Mouse (Mus musculus): ENCODE measurements at regions not wholly inside any gene's neighbourhood (a gene's known extent, or its start where the extent isn't known, plus 50 kb on each side); places are given as distances from the start of the nearest gene placed in this dataset.

DNA sequence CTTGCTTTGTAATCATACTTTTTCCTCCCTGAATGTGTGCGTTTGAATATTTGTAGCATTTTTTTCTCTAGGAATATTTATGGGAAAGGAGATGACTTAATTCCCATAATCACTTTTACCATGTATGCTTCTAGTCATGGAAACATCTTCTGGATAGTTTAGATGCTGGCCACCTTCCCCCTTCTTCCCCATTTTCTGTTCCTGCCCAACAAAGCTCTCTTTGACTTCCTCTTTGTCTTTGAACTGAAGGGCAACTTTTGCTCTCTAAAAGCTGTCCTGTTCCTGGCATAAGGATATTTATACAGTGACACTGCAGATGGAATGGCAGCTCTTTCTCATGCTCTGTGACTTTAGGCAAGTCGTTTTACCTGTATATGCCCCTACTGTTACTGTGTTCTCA, 370.2 kb upstream of the Pkn2 start:
- H3K27me3 ChIP-seq (ENCODE audit: low read depth, poor library complexity, severe bottlenecking) = no peaks in the 10 kb centered on the region
- WGBS = 88% methylated on average over 2 of the region's 2 CpGs

DNA sequence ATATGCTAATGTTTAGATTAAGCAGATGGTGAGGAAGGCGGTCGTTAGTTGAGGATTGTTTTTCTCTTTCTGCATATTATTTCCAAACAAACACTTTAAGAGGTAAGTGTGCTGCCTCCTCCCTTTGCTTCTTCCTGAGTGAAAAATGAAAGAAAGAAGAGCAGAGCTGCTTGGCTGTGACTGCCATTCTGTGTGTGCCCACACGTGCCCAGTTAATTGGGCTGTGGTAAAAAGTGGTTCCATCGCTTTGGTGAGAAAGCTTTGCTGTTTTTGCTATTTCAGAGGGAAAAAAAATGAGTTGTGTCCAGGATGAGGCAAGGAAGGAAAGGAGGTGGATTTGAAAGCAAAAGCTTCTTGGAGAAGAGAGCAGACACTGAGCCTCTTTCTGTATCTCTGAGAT, 360.9 kb upstream of the Pkn2 start:
- Histone ChIP-seq H3K36me3 (no peaks in the 10 kb centered on the region), H3K4me1 (no peaks in the 10 kb centered on the region), H3K4me3 (no peak overlapping the region), H3K27ac (no peak overlapping the region), H3K27me3 (ENCODE audit: low read depth, poor library complexity, severe bottlenecking) (no peaks in the 10 kb centered on the region), H3K9me3 (replicated peaks) (no peaks in the 10 kb centered on the region)
- DNase-seq (ENCODE audit: low spot score) = no peak
- WGBS = 70% methylated on average over 4 of the region's 4 CpGs

More for the DNA sequence above, 370.2 kb upstream of the Pkn2 start:
- Histone ChIP-seq H3K4me3 (no peak overlapping the region), H3K9me3 (replicated peaks) (no peaks in the 10 kb centered on the region), H3K4me1 (no peaks in the 10 kb centered on the region), H3K36me3 (no peaks in the 10 kb centered on the region), H3K27ac (no peak overlapping the region)
- no peak for DNase-seq (ENCODE audit: low spot score)

DNA sequence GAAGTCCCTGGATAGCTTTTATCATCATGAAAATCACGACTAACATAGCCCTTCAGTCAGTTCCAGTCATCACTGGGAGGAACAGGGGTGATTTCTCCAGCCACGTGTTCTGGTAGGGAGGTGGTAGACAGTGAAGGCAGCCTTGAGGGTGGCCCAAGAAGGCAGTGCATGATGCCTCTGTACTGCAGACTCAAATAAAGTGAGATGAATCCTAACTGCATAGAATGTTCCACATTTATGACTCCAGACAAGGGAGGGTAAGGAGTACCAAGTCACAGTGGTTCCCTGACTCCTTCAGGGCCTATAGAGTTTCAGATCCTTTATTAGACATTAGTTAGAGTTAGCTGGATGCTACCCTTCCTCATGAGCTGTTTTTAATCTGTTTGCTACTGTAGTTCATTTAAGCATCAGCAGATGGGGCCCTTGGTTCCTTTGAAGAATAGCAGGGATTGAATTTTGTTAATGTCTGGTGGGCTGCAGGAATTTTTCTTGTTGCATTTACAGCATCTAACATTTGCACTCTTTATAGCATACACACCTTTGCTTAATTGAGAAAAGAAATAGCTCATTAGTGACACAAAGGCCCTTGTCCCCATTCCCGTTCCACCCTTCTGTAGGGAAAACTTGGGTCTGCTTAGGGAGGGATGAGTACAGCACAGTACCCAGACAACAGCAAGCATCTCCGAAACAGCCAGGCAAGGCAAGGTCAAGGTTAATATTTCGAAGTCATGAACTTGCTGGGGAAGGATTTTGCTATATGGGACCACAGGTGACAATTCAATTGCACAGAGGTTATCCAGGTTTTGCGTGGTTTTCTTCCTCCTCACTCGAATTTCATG, 359.0 kb upstream of the Pkn2 start:
- Histone ChIP-seq H3K27me3 (ENCODE audit: low read depth, poor library complexity, severe bottlenecking) (no peaks in the 10 kb centered on the region), H3K9me3 (replicated peaks) (no peaks in the 10 kb centered on the region), H3K36me3 (no peaks in the 10 kb centered on the region), H3K4me1 (no peaks in the 10 kb centered on the region), H3K4me3 (no peak overlapping the region), H3K27ac (no peak overlapping the region)
- 73% methylated on average over 7 of the region's 7 CpGs for WGBS
- no peak for DNase-seq (ENCODE audit: low spot score)

DNA sequence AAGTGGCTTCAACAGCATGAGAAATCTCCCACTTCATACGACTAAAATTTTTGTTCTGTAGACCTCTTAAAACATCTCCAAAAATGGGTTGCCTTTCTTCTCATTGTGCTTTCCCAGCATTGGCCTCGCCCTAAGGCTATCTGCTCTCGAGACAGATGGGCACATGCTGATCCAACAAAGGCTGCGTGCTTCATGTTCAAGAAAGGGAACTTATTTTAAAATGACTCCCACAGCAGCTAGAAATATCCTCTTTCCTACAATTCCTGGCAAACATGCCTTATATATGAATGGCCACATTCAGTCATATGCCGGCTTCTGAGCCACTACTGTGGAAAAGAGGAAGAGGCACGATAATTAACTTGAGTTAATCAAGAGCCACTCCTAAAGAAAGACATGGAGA, 356.7 kb upstream of the Pkn2 start:
- Histone ChIP-seq H3K9me3 (replicated peaks) (no peaks in the 10 kb centered on the region), H3K36me3 (no peaks in the 10 kb centered on the region), H3K4me1 (no peaks in the 10 kb centered on the region), H3K4me3 (no peak overlapping the region), H3K27me3 (ENCODE audit: low read depth, poor library complexity, severe bottlenecking) (no peaks in the 10 kb centered on the region), H3K27ac (no peak overlapping the region)
- 90% methylated on average over 6 of the region's 6 CpGs for WGBS
- DNase-seq (ENCODE audit: low spot score) = no peak

DNA sequence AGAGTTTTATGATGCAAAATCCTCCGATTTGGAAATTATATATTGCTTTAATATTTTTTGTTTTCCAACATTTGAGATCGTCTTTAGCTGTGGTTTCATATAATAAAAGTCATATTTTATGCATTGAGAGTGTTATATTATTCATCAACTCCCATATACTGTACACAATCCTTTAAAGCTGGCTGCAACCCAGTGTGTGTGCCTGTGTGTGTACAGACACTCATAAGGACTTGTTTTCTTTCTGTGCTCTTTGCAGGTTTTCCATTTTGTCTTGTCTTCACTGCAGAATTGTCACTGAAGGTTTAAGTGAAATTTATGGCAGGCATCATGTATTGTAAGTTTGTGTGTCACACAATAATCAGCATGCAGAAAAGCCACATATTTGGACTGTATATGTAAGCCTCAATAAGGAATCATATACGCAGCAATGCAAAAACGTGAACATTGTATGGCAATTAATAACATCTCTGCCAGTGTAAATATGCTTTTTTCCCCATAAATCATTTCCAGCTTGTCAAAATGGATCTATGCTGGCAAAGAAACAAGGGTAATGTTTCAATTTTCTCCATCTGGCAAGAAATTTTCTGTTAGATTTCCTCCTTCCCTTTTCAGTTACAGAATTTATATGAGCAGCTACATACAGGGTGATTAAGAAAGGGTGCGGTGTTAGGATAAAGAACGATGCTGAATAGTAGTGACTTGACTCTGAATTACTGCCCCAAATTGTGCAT, 342.4 kb upstream of the Pkn2 start:
- Histone ChIP-seq H3K4me3 (no peak overlapping the region), H3K36me3 (no peaks in the 10 kb centered on the region), H3K4me1 (peaks cover 6% of the 10 kb centered on the region; the same call in 1 of the 2 replicates), H3K9me3 (replicated peaks) (no peaks in the 10 kb centered on the region), H3K27ac (no peak overlapping the region), H3K27me3 (ENCODE audit: low read depth, poor library complexity, severe bottlenecking) (no peaks in the 10 kb centered on the region)
- DNase-seq (ENCODE audit: low spot score) = no peak
- WGBS = 90% methylated on average over 6 of the region's 6 CpGs

DNA sequence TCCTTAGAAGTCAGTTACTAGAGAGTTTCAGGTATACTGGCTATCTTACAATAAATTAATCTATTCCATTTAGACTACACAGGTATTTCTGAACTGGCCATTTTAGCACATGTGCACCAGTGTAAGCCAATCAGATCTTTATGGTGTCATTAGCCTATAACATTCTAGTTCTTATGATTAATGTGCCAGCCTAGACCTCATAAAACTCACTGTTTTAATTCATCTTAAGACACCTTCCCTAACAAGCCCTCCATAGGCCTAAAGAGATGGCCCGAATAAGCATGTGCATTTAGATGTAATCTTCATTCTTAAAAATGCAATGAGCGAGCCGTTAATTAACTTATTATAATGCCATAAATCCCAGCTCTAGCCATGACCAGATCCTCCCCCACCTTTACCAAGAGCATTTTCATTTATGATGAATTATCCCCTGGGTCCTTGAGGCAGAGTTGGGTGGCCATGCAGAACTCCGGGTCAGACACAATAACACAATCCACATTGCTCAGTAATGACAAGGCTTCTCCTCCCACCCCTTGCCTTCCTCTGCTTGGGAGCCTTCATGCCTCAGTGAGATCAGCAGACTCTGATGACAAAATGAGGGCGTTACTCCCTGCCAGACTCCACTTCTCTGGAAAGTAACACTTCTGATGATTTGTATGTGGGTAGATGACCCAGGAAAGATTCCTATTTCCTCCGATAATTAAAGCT, 311.6 kb upstream of the Pkn2 start:
- no peaks in the 10 kb centered on the region for H3K36me3 ChIP-seq
- 0 out of 2 replicates have a peak, but pooled peaks cover 3% of the 10 kb centered on the region for H3K4me1 ChIP-seq
- H3K9me3 ChIP-seq (replicated peaks) = no peaks in the 10 kb centered on the region
- no peak overlapping the region for H3K27ac ChIP-seq
- no peaks in the 10 kb centered on the region for H3K27me3 ChIP-seq (ENCODE audit: low read depth, poor library complexity, severe bottlenecking)
- no peak for DNase-seq (ENCODE audit: low spot score)
- WGBS = 83% methylated on average over 6 of the region's 6 CpGs
- H3K4me3 ChIP-seq = no peak overlapping the region

DNA sequence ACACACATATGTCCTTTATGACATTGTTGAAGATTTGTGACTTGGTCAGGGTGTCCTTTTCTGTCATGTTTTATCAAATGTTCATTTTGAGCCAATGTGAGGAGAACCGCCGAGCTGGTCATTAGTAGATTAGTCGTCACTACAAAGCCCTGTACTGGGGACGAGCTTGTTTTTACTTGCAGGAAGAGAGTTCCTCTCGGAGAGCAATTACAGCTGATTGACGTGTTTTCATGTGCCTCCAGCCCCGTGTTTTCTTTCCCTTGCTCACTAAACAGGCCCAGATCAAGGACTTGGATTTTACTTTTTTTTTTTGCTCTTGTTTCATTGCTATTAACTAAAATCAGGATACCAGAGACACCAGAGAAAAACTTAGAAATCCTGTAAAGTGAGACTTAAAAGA, 307.1 kb upstream of the Pkn2 start:
- H3K9me3 ChIP-seq (replicated peaks) = no peaks in the 10 kb centered on the region
- H3K27me3 ChIP-seq (ENCODE audit: low read depth, poor library complexity, severe bottlenecking) = no peaks in the 10 kb centered on the region

DNA sequence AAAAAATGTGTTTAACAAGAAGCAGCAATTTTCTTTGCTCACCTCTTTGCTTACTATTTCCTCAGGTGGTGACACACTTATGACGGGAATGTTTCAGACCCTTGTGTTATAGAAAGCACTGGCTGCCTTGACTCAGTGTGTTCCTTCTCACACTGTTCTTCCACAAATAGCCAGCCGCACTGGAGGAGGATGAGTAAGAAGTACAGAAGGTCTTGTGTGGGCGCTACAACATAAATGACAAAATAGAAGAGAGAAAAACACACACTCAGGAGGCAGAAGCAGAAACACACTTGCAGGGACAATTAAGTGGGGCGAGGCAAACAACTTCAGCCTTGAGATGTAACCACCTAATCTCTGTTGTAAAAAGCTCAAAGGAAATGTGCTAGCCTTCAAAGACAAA, 292.2 kb upstream of the Pkn2 start:
- H3K27ac ChIP-seq = no peak overlapping the region
- no peaks in the 10 kb centered on the region for H3K36me3 ChIP-seq
- no peaks in the 10 kb centered on the region for H3K27me3 ChIP-seq (ENCODE audit: low read depth, poor library complexity, severe bottlenecking)
- 66% methylated on average over 4 of the region's 4 CpGs for WGBS
- no peak for DNase-seq (ENCODE audit: low spot score)
- H3K9me3 ChIP-seq (replicated peaks) = no peaks in the 10 kb centered on the region
- H3K4me1 ChIP-seq = no peaks in the 10 kb centered on the region
- H3K4me3 ChIP-seq = no peak overlapping the region

More for the DNA sequence above, 307.1 kb upstream of the Pkn2 start:
- H3K27ac ChIP-seq = no peak overlapping the region
- H3K4me1 ChIP-seq = 0 out of 2 replicates have a peak, but pooled peaks cover 3% of the 10 kb centered on the region
- no peaks in the 10 kb centered on the region for H3K36me3 ChIP-seq
- no peak overlapping the region for H3K4me3 ChIP-seq
- 25% methylated on average over 7 of the region's 7 CpGs for WGBS
- no peak for DNase-seq (ENCODE audit: low spot score)

DNA sequence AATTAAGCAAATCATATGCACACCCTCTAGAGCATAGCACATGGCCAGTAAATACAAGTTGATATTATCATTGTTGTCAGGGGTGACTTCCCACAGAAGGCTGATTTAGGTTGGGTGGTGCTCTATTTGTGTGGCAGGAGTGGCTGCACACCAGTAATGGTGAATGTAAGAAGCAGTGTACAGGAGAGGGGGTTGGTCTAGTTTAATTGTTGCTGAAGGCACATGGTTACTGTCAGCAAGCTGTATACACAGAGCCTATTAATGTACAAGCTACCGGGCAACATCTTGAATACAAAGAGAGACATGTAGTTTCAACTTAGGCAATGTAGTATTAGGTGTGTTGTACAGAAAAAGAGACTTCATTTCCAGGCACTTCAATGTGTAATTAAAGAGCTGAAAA, 280.6 kb upstream of the Pkn2 start:
- no peak overlapping the region for H3K27ac ChIP-seq
- H3K4me3 ChIP-seq = no peak overlapping the region
- no peak for DNase-seq (ENCODE audit: low spot score)
- WGBS = 92% methylated on average over 1 of the region's 1 CpGs
- H3K4me1 ChIP-seq = no peaks in the 10 kb centered on the region
- H3K36me3 ChIP-seq = no peaks in the 10 kb centered on the region
- no peaks in the 10 kb centered on the region for H3K27me3 ChIP-seq (ENCODE audit: low read depth, poor library complexity, severe bottlenecking)
- H3K9me3 ChIP-seq (replicated peaks) = no peaks in the 10 kb centered on the region

DNA sequence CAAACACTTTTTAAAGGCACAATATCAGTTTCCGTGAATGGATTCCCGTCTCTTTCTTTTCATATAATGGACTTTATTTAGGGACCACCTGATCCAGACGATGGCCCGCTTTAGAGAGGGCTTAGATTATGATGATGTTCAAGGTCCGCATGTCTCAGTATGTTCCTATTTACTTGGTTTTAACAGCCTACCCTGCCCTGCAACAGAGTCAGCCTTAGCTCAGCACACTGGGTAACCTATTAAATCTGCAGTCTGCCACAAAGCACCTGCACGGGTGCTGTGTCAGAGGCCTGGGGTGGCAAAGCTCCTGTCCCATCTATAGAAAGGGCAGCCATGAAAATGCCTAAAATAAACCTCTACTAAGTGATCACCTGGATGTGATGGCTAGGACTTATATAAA, 280.2 kb upstream of the Pkn2 start:
- no peak for DNase-seq (ENCODE audit: low spot score)
- Histone ChIP-seq H3K27me3 (ENCODE audit: low read depth, poor library complexity, severe bottlenecking) (no peaks in the 10 kb centered on the region), H3K36me3 (no peaks in the 10 kb centered on the region), H3K9me3 (replicated peaks) (no peaks in the 10 kb centered on the region), H3K4me3 (no peak overlapping the region), H3K27ac (no peak overlapping the region), H3K4me1 (no peaks in the 10 kb centered on the region)
- 93% methylated on average over 6 of the region's 6 CpGs for WGBS

DNA sequence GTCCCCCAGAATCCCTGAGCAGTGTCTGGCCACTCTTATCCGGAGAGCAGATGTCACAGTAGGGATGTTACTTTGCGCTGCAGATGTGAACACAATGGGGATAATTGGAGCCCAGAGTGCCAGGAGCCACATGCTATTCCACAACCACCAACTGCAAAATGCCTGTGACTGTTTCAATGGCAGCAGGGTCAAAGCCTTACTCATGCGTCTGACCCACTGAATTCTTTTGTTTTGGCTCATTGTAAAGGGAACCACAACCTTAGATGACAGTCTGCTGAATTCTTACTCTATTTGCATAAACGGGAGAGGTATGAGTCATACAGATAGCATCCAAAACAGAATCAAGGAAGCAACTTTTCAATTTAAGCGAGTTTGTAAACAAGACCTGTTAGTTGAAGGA, 276.8 kb upstream of the Pkn2 start:
- DNase-seq (ENCODE audit: low spot score) = no peak
- Histone ChIP-seq H3K4me3 (no peak overlapping the region), H3K36me3 (no peaks in the 10 kb centered on the region), H3K9me3 (replicated peaks) (no peaks in the 10 kb centered on the region), H3K27me3 (ENCODE audit: low read depth, poor library complexity, severe bottlenecking) (no peaks in the 10 kb centered on the region), H3K27ac (no peak overlapping the region), H3K4me1 (no peaks in the 10 kb centered on the region)
- WGBS = 64% methylated on average over 5 of the region's 5 CpGs

DNA sequence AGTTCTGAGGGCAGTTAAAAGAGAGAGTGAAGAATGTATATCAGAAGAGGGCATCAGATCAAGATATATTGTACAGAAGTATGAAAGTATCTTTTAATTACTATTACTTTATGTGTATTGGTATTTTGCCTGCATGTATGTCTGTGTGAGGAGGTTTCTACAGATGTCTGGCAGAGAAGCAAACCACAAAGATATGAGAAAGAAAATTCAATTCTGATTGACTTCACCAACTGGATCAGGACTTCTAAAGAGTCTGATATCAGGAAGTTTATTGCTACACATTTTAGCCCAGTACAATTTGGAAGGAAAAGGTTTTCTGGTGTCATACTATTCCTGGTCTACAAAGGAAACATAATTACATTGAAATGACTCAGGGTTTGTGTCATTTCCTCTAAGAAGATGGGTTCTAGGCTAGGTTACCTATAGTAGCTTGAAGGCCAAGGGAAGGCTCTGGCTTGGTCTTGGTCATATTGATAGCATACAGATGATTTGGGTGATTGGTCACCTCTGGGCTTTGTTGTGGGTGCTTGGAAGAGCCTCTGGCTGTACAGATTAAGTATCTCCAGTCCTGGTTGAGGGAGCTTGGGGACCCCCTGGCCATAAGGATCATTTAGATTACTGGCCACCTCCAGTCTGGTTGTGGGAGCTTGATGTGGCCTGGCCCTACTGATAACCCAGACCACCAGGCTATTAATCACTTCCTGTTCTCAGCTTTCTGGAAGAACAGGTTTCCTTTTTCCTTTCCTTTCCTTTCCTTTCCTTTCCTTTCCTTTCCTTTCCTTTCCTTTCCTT, 275.1 kb upstream of the Pkn2 start:
- H3K4me3 ChIP-seq = no peak overlapping the region
- H3K4me1 ChIP-seq = no peaks in the 10 kb centered on the region
- no peak overlapping the region for H3K27ac ChIP-seq
- H3K36me3 ChIP-seq = no peaks in the 10 kb centered on the region
- H3K27me3 ChIP-seq (ENCODE audit: low read depth, poor library complexity, severe bottlenecking) = no peaks in the 10 kb centered on the region
- DNase-seq (ENCODE audit: low spot score) = no peak
- no peaks in the 10 kb centered on the region for H3K9me3 ChIP-seq (replicated peaks)

All from limb, embryonic 10.5 days (tissue).